Mouse (Mus musculus) stomach, embryonic 16.5 days (tissue): ENCODE measurements around the gene Slc25a26. TPM values are rescaled to one million over a fixed set of nuclear protein-coding genes. Genes with fewer than 3 reads are reported as not detected.
A peak's percentile ranks its signal among the peaks of the same experiment; 100 is the strongest.

Source experiments
- ATAC-seq: fragments of 200-750 bp; cut with Nextera tagmentation; 2 replicates; pipeline ENCODE4 v1.8.0; 2017; ENCODE audit warnings: moderate number of reproducible peaks, moderate TSS enrichment; ENCODE audit not compliant: insufficient read depth, low FRiP score
- H3K27ac ChIP-seq: fragments of 300-500 bp; sonication (generic); 2 replicates; pipeline ENCODE4 v1.5.1; 2014; ENCODE audit warnings: low read length
- H3K27me3 ChIP-seq: fragments of 300-500 bp; sonication (generic); 2 replicates; pipeline ENCODE4 v1.6.1; 2014; ENCODE audit warnings: low read length, control low read depth, mixed read lengths; ENCODE audit not compliant: control insufficient read depth, insufficient read depth
- H3K36me3 ChIP-seq: fragments of 300-500 bp; sonication (generic); 2 replicates; pipeline ENCODE4 v1.6.1; 2014; ENCODE audit warnings: low read length; ENCODE audit not compliant: control insufficient read depth, insufficient read depth
- H3K4me1 ChIP-seq: fragments of 300-500 bp; sonication (generic); 2 replicates; pipeline ENCODE4 v1.6.1; 2014; ENCODE audit warnings: low read length, control low read depth, mixed read lengths; ENCODE audit not compliant: control insufficient read depth, insufficient read depth
- H3K4me2 ChIP-seq: fragments of 300-500 bp; sonication (generic); 2 replicates; pipeline ENCODE4 v1.6.1; 2014; ENCODE audit warnings: low read depth, low read length, mixed read lengths
- H3K4me3 ChIP-seq: fragments of 300-500 bp; sonication (generic); replicated peaks from 2 replicates; pipeline ENCODE4 v1.5.1; 2014; ENCODE audit warnings: mild to moderate bottlenecking, low read length
- H3K9ac ChIP-seq: fragments of 300-500 bp; sonication (generic); 2 replicates; pipeline ENCODE4 v1.6.1; 2014; ENCODE audit warnings: low read length
- H3K9me3 ChIP-seq: fragments of 300-500 bp; sonication (generic); replicated peaks from 2 replicates; pipeline ENCODE4 v1.6.1; 2016; ENCODE audit warnings: low read length, control low read depth; ENCODE audit not compliant: control insufficient read depth
- WGBS: fragments of 180-500 bp; shearing (Covaris S2); extraction: QIAGEN DNeasy Blood & Tissue Kit; methylation state at CpG from one replicate; pipeline ENCODE4 v1.1.7; 2014; 5-methylcytosine and 5-hydroxymethylcytosine counted together
- polyA plus RNA-seq: library from polyadenylated mRNA; unstranded; fragments of >200 nt; fragmentation: Nextera tagmentation; extraction: Ambion mirVana; gene quantifications from 2 replicates; pipeline ENCODE4 v1.2.1, GENCODE M21; 2015

Gene Slc25a26
- polyA plus RNA-seq, 1 experiment from 2014 or later, result 8.2 TPM

DNA sequence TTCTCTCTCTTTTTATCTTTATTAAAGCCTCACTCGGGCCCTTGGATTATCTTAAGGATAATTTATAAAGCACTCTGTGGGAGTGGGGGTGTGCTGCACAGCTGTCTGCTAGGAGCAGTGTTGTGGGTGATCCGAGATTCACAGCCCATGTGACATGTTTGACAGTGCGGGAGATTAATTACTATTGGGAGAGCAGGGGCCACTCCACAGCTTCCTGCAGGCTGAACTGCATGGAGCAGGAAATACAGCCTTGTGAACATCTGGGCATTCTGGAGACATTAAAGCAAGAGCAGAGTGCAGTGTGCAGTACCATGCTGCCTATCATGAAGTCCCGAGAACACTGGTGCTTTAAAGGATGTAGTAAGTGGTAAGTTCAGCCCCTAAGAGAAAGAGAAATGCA is 92.6 kb downstream of the Slc25a26 start:
- Histone ChIP-seq H3K27ac (no peak overlapping the region), H3K27me3 (no peaks in the 10 kb centered on the region), H3K4me2 (no peak overlapping the region), H3K4me1 (peaks cover 10% of the 10 kb centered on the region; the same call in 1 of the 2 replicates), H3K4me3 (no peak overlapping the region), H3K36me3 (no peaks in the 10 kb centered on the region), H3K9me3 (0 out of 2 replicates have a peak, but pooled peaks cover 3% of the 10 kb centered on the region), H3K9ac (no peak overlapping the region)
- 9% methylated on average over 4 of the region's 4 CpGs for WGBS
- peak; percentile 65; the same call in 1 of the 2 replicates for ATAC-seq

DNA sequence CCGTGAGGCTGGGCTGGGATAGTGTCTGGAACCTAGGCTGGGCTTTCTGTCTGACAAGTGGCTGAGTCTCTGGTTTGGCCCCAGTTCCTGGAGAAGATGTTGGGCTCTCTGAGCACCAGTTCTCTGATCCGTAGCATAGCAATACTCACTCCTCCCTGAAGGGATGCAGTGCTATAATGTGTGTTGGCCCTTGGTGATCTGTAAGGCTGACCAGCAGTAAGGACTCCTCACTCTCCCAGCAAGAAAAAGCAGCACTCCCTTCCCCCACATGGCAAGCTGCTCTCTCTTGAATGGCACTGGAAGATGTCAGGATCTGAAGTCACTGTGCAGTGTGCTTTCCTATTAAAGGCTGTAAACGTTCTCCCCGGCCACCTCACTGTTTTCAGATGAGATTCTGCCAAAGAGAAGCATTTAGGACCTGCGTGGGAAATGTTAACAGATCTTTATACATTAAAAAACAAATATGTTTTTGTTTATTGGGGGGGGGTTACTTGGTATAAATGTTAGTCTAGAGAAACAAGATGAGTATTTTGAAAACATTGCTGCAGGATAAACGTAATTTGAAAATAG is 94.0 kb downstream of the Slc25a26 start:
- no peaks in the 10 kb centered on the region for H3K27me3 ChIP-seq
- H3K4me2 ChIP-seq, result no peak overlapping the region
- no peaks in the 10 kb centered on the region for H3K36me3 ChIP-seq
- H3K9me3 ChIP-seq, result no peaks in the 10 kb centered on the region
- WGBS, result 59% methylated on average over 6 of the region's 6 CpGs
- no peak overlapping the region for H3K4me3 ChIP-seq
- H3K4me1 ChIP-seq, result peaks cover 10% of the 10 kb centered on the region; the same call in 1 of the 2 replicates
- H3K9ac ChIP-seq, result no peak overlapping the region
- no peak overlapping the region for H3K27ac ChIP-seq
- ATAC-seq, result no peak

DNA sequence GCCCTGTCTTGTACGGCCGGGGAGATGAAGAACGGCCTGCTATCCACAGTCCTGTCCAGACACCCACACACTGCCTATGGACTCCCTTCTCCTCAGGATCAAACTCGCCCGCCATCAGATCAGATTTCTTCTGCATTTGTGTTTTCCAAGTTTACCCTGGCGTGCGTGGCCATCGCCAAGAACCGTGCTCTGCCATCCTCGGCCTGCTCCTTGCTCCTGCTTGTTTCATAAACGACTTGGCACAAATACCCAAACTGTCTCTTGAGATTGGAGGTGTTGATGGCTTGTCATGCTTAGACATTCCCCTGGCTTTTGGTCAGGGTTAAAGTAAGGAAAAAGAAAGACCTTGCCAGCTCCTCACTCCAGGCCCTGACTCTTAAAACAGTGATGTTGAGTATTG is 94.6 kb downstream of the Slc25a26 start:
- H3K4me1 ChIP-seq, result peaks cover 10% of the 10 kb centered on the region; the same call in 1 of the 2 replicates
- H3K36me3 ChIP-seq, result no peaks in the 10 kb centered on the region
- no peak for ATAC-seq
- 72% methylated on average over 11 of the region's 11 CpGs for WGBS
- no peak overlapping the region for H3K9ac ChIP-seq
- H3K27me3 ChIP-seq, result no peaks in the 10 kb centered on the region
- H3K27ac ChIP-seq, result no peak overlapping the region
- no peak overlapping the region for H3K4me2 ChIP-seq
- no peak overlapping the region for H3K4me3 ChIP-seq
- no peaks in the 10 kb centered on the region for H3K9me3 ChIP-seq

DNA sequence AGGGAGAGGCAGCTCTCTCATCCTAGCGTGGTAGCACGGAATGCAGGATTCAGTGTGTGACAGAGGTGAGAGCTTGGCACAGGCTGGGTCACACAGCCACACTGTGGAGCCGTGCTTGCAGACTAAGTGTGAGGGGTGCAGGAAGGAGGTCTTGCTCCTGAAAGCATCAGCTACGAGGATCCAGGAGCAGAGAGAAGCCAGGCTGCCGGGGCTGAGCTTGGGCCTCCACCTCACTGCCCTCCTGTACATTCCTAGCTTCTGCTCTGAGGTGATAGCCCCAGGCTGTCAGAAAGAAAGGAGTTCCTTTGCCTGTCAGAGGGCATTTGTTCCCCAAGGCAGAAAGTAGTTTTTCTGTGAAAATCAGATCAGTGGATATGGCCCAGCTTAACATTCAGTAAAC is 95.1 kb downstream of the Slc25a26 start:
- 74% methylated on average over 5 of the region's 5 CpGs for whole genome bisulfite sequencing

DNA sequence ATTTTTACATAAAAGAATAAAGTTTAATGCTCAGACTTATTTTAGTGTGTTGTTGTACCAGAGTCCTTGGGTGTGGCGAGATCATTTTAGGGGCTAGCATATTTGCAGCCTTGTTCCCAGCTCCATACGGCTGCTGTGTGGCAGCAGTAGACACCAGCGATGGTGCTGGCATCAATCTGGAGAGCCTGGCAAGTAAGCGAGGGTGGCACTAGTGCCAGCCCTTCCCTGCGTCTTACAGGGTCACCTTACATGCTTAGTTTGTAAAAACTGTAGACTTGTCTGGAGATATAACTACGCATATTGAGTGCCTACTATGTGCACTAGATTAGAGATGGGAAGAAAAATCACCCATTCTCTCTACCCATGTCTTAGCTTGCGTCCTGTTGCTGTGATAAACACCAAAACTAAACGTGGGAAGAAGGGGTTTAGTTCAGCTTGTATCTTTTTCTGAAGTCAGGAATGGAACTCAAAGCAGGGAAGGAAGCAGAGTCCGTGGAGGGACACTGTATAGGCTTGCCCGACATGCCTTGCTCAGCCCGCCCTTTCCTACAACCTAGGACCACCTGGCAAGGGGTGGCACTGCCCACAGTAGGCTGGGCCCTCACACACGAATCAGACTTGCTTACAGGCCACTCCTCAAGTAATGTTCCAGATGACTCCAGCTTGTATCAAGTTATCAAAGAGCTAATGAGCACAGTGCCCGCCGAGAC is 96.1 kb downstream of the Slc25a26 start:
- ATAC-seq, result no peak
- Histone ChIP-seq H3K27ac (no peak overlapping the region; the same call in 1 of the 2 replicates), H3K4me2 (no peak overlapping the region), H3K36me3 (peaks cover 4% of the 10 kb centered on the region; the same call in 1 of the 2 replicates), H3K4me1 (peaks cover 10% of the 10 kb centered on the region; the same call in 1 of the 2 replicates), H3K9ac (no peak overlapping the region), H3K27me3 (no peaks in the 10 kb centered on the region), H3K9me3 (no peaks in the 10 kb centered on the region), H3K4me3 (no peak overlapping the region)
- WGBS, result 87% methylated on average over 14 of the region's 14 CpGs

More for the DNA sequence above, 95.1 kb downstream of the Slc25a26 start:
- H3K9me3 ChIP-seq, result no peaks in the 10 kb centered on the region
- H3K4me2 ChIP-seq, result no peak overlapping the region
- H3K27me3 ChIP-seq, result no peaks in the 10 kb centered on the region
- H3K4me1 ChIP-seq, result peaks cover 10% of the 10 kb centered on the region; the same call in 1 of the 2 replicates
- H3K27ac ChIP-seq, result no peak overlapping the region
- no peak overlapping the region for H3K4me3 ChIP-seq
- ATAC-seq, result no peak
- H3K9ac ChIP-seq, result no peak overlapping the region
- no peaks in the 10 kb centered on the region for H3K36me3 ChIP-seq

DNA sequence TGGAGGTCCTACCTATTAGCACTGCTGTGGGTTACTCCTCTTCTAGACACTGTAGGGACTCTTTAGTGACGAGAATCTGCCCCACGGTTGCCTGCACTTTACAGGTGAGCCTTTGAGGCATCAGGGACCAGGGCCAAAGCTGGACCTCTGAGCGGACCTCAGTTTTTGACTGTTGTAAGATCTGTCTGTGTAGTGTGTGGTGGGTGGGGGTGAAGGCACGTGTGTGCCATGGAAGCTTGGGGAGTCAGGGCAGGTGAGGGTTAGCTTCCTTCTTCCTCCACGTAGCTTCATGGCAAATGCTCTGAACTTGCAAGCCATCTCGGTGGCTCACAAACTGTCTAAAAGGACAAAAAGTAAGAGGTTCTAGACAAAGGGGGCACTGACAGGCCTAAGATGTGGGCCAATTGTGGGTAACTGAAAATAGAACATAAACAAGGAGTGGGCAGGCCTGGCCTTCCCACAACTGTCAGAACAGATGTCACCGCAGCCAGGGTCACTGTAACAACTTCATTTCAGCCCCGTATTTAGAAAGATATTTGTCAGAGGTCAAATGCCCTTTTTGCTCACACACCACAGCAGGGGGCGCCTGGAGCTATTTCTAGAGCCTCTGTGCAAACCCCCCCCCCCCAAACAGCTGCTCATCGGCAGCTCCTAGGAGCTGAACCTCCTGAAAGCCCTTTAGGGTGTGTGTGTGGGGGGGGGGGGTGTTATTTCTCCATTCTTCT is 96.8 kb downstream of the Slc25a26 start:
- H3K27ac ChIP-seq, result no peak overlapping the region; the same call in 1 of the 2 replicates
- H3K36me3 ChIP-seq, result peaks cover 5% of the 10 kb centered on the region; the same call in 1 of the 2 replicates
- no peak overlapping the region for H3K4me3 ChIP-seq
- H3K27me3 ChIP-seq, result no peaks in the 10 kb centered on the region
- no peaks in the 10 kb centered on the region for H3K9me3 ChIP-seq
- ATAC-seq, result no peak
- H3K4me1 ChIP-seq, result peaks cover 10% of the 10 kb centered on the region; the same call in 1 of the 2 replicates
- 63% methylated on average over 10 of the region's 10 CpGs for WGBS
- no peak overlapping the region for H3K4me2 ChIP-seq
- H3K9ac ChIP-seq, result no peak overlapping the region

DNA sequence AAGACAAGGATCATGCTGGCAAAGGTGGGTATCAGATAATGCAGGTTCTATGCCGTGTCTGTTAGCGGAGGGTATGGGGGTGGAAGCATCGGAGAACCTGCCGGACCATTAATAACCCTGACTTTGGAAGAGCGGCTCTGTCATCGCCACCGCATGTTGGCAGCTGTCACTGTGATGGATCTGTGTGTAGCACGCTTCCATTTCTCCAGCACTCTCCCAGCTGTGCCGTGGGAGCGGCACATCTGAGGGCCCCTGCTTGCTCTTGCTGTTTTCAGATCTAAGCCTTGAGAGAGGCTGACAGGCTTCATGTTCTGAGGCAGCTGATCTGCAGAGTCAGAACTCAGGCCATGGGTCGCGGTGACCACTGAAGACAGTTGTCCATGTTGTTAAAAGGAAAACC is 98.3 kb downstream of the Slc25a26 start:
- ATAC-seq, result no peak
- Histone ChIP-seq H3K27ac (no peak overlapping the region), H3K9ac (no peak overlapping the region), H3K27me3 (no peaks in the 10 kb centered on the region), H3K9me3 (no peaks in the 10 kb centered on the region), H3K4me1 (peaks cover under 1% of the 10 kb centered on the region; the same call in 1 of the 2 replicates), H3K4me2 (no peak overlapping the region), H3K4me3 (no peak overlapping the region), H3K36me3 (peaks cover 5% of the 10 kb centered on the region; the same call in 1 of the 2 replicates)
- WGBS, result 61% methylated on average over 12 of the region's 12 CpGs

DNA sequence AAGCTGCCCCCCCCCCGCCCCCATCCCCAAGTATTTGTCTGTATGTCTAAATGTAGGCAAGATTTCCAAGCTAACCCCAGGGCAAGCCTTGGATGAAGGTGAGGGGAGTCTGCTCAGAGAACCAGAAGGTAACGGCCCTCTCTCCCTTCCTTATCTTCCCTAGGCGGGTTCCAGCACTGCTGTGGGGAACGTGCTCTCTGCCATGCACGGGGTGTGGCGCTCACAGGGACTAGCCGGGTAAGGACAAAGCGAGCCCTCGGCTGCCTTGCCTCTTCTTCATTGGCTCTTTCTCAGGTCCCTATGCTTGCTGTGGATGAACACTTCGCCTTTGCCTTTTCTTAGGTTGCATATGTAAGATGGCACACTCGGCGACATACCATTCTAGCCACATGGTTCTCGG is 98.9 kb downstream of the Slc25a26 start:
- Histone ChIP-seq H3K9me3 (no peaks in the 10 kb centered on the region), H3K27me3 (no peaks in the 10 kb centered on the region), H3K36me3 (peaks cover 5% of the 10 kb centered on the region; the same call in 1 of the 2 replicates), H3K27ac (no peak overlapping the region), H3K4me1 (no peaks in the 10 kb centered on the region), H3K9ac (no peak overlapping the region), H3K4me2 (no peak overlapping the region), H3K4me3 (no peak overlapping the region)
- ATAC-seq, result no peak
- WGBS, result 85% methylated on average over 13 of the region's 13 CpGs

DNA sequence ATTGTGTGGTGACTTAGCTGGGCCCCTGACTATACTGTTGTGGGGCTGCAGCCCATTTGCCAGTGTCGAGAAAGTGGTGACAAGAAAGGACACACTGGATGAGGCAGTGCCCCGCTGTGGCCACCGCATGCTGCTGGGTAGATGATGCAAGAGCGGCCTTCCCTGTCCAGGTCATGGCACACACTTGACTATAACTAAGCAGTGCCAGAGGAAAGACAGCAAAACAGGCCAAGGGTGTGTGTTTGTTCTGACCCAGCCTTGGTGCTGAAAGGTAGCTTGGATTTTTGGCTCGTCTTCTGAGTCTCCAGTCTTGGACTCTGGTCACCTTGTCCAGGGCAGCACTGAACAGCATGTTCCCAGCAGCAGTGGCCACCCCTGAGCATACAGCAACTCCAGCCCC is 101.0 kb downstream of the Slc25a26 start:
- H3K36me3 ChIP-seq, result peaks cover 8% of the 10 kb centered on the region; the same call in 1 of the 2 replicates

More for the DNA sequence above, 101.0 kb downstream of the Slc25a26 start:
- no peaks in the 10 kb centered on the region for H3K4me1 ChIP-seq
- WGBS, result 91% methylated on average over 5 of the region's 5 CpGs
- H3K4me3 ChIP-seq, result no peak overlapping the region
- H3K9ac ChIP-seq, result no peak overlapping the region
- no peaks in the 10 kb centered on the region for H3K9me3 ChIP-seq
- no peaks in the 10 kb centered on the region for H3K27me3 ChIP-seq
- no peak overlapping the region for H3K4me2 ChIP-seq
- ATAC-seq, result no peak
- H3K27ac ChIP-seq, result no peak overlapping the region
